Mouse (Mus musculus) heart, adult 9 months (tissue): ENCODE measurements around the gene Olfr846.

Experiments
- DNase-seq, 2 experiments: peaks; one replicate each; pipeline ENCODE4 v3.0.0; 2022; ENCODE audit warnings: low spot score in 2 of 2

The Olfr846 gene

DNA sequence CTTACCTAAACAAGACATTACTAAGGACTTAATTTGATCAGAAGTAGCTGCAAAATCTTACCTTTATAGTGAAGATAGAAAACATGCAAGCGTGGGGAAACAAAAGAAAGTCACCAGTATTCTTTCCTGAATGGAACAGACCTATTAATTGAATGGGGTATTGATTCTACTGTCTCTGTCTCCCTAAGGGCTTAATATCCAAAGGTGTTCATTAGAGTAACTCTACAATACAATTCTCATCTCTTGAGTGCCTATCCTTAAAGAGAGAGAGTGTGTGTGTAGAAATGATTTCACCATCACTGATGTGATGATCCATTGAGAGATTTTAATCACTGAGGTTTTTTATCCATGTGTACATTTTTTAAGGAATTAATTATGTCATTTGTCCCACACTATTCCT lies at the start of gene Olfr846:
TSS of gene Olfr846 (minus strand) at position 101 of the 400 bp plus-strand sequence.
- no peak for DNase-seq

DNA sequence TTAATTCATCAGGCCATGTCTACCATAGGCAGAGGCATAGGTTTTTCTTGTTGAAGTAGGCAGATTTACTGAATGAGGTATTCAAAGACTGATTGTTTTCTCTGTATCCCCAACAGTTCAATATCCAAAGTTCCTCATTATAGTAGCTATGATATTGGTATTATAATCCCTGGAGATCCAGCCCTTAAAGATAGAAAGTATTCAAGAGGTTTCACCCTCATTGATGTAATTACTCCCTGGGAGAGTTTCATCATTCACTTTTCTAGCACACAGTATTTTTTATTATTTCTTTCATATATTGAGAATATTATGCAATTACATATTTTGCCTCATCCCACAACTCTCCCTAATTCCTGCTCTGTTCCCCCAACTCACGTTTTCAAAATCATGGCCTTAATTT lies 14.8 kb upstream of the Olfr846 start, which contains the start of gene Olfr847:
TSS of gene Olfr847 (minus strand) at position 101 of the 400 bp plus-strand sequence.
- DNase-seq: no peak

DNA sequence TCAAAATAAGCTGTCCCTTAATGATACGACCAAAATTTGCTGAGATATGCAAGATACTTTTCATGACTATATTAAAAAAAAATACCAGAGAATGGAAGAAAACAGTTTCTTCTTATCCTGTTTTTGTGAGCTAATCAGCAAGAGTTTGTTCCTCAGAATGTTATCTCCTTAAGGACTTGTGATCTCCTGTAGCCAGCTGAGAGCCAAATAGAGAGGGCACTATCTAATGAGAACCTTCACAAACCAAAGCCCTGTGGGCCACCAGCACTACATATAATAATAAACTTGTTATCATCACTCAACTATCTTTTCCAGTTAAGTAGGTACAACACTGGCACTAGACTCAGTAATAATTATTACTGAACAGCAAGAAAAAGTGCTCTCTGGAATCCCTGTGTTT lies 27.6 kb downstream of the Olfr846 start, which contains the start of gene Olfr845:
TSS of gene Olfr845 (plus strand) at position 301 of the 400 bp plus-strand sequence.
- no peak for DNase-seq

DNA sequence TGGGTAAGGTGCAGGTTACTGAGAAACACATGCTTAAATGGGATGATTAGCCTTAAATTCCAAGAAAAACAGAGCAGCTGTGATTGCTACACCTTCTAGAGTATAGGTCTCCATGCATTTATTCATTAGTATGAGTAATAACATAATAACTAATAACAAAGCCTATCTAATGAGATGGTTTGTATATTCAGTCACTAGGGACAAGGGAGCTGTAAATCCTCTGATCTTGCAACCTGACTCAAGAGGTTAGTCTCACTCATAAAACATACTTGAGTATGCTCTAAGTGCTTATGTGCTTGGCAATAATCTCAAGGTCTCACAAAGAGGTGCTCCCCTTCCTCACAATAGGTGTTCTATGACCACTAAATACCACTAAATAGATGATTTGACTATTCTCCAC lies 47.8 kb downstream of the Olfr846 start, which contains the start of gene Olfr844:
TSS of gene Olfr844 (plus strand) at position 301 of the 400 bp plus-strand sequence.
- DNase-seq: no peak
